Mouse (Mus musculus): ENCODE measurements around the gene Pam. TPM values are rescaled to one million over a fixed set of nuclear protein-coding genes. Genes with fewer than 3 reads are reported as not detected.

The Pam gene
- total RNA-seq, 2 experiments from 2014 or later, result 308 to 351 TPM

- no peak for DNase-seq (ENCODE audit: low spot score in 2 of 2)
These were observed 12.5 kb downstream of the Pam start for GRCm38 (mm10) chr1:98082988-98083387.

- DNase-seq (ENCODE audit: low spot score in 2 of 2), result no peak
These were observed 15.0 kb downstream of the Pam start for GRCm38 (mm10) chr1:98080431-98080830.

- DNase-seq (ENCODE audit: low spot score in 2 of 2), result no peak
These were observed 15.8 kb downstream of the Pam start for GRCm38 (mm10) chr1:98079640-98080039.

GRCm38 (mm10) chr1:98078735-98079134 is 16.7 kb downstream of the Pam start:
- DNase-seq (ENCODE audit: low spot score in 2 of 2), result no peak

GRCm38 (mm10) chr1:98073826-98074225 is 21.6 kb downstream of the Pam start:
- DNase-seq (ENCODE audit: low spot score in 2 of 2), result no peak

- DNase-seq (ENCODE audit: low spot score in 2 of 2), result no peak
These were observed 22.3 kb downstream of the Pam start for GRCm38 (mm10) chr1:98073127-98073526.

GRCm38 (mm10) chr1:98072045-98072444 is 23.4 kb downstream of the Pam start:
- DNase-seq (ENCODE audit: low spot score in 2 of 2), result peak; percentile 46 to 56

- DNase-seq (ENCODE audit: low spot score in 2 of 2), result no peak
These were observed 24.0 kb downstream of the Pam start for GRCm38 (mm10) chr1:98071436-98071835.

- no peak for DNase-seq (ENCODE audit: low spot score in 2 of 2)
These were observed 24.6 kb downstream of the Pam start for GRCm38 (mm10) chr1:98070743-98071325.

GRCm38 (mm10) chr1:98068177-98068576 is 27.3 kb downstream of the Pam start:
- DNase-seq (ENCODE audit: low spot score in 2 of 2), result no peak

- no peak for DNase-seq (ENCODE audit: low spot score in 2 of 2)
These were observed 33.4 kb downstream of the Pam start for GRCm38 (mm10) chr1:98062074-98062473.

- DNase-seq (ENCODE audit: low spot score in 2 of 2), result no peak
These were observed 36.0 kb downstream of the Pam start for GRCm38 (mm10) chr1:98059401-98059800.

GRCm38 (mm10) chr1:98056996-98057945 is 38.2 kb downstream of the Pam start:
- no peak for DNase-seq (ENCODE audit: low spot score in 2 of 2)

- no peak for DNase-seq (ENCODE audit: low spot score in 2 of 2)
These were observed 39.2 kb downstream of the Pam start for GRCm38 (mm10) chr1:98056277-98056676.

- DNase-seq (ENCODE audit: low spot score in 2 of 2), result no peak
These were observed 39.9 kb downstream of the Pam start for GRCm38 (mm10) chr1:98055591-98055990.

GRCm38 (mm10) chr1:98053994-98054393 is 41.5 kb downstream of the Pam start:
- no peak for DNase-seq (ENCODE audit: low spot score in 2 of 2)

- no peak for DNase-seq (ENCODE audit: low spot score in 2 of 2)
These were observed 42.0 kb downstream of the Pam start for GRCm38 (mm10) chr1:98053447-98053846.

GRCm38 (mm10) chr1:98052775-98053174 is 42.7 kb downstream of the Pam start:
- DNase-seq (ENCODE audit: low spot score in 2 of 2), result no peak

- DNase-seq (ENCODE audit: low spot score in 2 of 2), result no peak
These were observed 44.4 kb downstream of the Pam start for GRCm38 (mm10) chr1:98051039-98051438.

- no peak for DNase-seq (ENCODE audit: low spot score in 2 of 2)
These were observed 45.7 kb downstream of the Pam start for GRCm38 (mm10) chr1:98049756-98050155.

- no peak for DNase-seq (ENCODE audit: low spot score in 2 of 2)
These were observed 47.1 kb downstream of the Pam start for GRCm38 (mm10) chr1:98048218-98048801.

Data from adrenal gland, adult 18-20 months (tissue).